Mouse (Mus musculus) ovary, postnatal 10 days (tissue): Measurements from ENCODE around the gene Cdt1.
A peak's percentile ranks its signal among the peaks of the same experiment; 100 is the strongest.
"Not testable (repeated sequence)": the region's sequence is repeated elsewhere in the genome, so short reads cannot be mapped to it uniquely, and the experiment has no call there.

ENCODE experiments used
- DNase-seq: peaks from one replicate; pipeline ENCODE4 v3.0.0; 2022; ENCODE audit warnings: low spot score

Cdt1 gene

GRCm38 (mm10) chr8:122550234-122550994 is 17.4 kb upstream of the Cdt1 start:
- no peak for DNase-seq

DNA sequence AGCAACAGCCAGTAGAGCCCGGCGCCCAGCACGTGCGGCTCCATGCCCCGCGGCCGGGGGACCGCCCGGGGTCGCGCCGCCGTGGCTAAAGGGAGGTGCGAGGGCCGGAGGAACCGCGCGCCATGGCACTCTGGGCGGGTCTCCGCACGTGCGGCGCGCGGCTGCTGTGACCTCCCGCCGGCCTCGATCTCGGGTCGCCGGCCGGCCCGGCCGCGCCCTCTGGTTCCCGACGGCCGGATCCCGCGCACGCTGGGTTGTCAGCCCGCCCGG is 16.9 kb upstream of the Cdt1 start:
- no peak for DNase-seq

- peak; percentile 90 for DNase-seq
Measured at GRCm38 (mm10) chr8:122551265-122552051, 16.4 kb upstream of the Cdt1 start, which contains the start of gene Piezo1. TSS of gene Piezo1 (minus strand) at chr8:122551329.

- DNase-seq: no peak
Measured at GRCm38 (mm10) chr8:122554786-122555185, 13.0 kb upstream of the Cdt1 start.

DNA sequence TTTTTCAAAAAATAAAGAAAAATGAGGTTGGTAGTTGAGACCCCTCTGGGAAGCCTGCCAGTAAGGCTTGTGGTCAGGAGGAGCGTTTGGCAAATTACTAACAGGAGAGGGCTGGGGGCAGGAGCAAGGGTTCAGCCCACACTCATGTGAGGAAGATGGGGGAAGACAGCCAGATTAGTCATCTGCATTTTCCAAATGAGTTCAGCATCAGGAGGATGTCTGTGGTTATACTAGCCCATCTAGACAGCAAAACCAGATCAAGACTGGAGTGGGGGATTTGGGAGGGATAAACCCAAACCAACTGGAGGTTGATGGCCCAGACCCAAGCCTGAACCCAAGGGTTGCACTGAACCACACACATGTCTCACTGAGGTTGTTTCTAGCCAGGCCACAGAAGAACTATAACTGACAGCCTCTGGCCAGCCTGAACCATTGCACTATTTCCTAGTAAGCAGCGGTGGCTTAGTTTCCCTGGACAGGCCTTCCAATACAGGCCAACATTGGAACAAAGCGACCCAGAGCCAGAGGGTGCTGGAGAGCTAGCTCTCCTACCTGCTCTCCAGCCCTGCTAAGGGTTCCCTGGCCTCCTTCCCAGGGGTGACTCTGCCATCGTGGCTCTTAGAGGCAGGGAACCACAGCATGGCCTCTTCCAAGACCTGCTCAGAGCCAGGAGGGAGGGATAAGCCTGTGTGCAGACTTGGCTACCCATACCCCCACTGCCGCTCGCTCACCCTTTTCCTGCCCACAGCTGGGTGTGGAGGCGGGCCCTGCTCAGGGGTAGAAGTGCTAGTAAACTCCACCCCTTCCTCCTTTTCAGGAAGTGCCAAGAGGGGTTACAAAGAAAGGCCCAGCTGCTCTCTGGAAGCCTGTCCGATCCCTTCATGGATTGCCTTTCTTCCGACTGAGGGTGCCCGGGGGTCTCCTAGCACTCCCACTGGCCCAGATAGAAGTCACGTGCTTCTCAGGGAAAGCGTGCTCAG is 11.5 kb upstream of the Cdt1 start:
- DNase-seq: no peak

DNA sequence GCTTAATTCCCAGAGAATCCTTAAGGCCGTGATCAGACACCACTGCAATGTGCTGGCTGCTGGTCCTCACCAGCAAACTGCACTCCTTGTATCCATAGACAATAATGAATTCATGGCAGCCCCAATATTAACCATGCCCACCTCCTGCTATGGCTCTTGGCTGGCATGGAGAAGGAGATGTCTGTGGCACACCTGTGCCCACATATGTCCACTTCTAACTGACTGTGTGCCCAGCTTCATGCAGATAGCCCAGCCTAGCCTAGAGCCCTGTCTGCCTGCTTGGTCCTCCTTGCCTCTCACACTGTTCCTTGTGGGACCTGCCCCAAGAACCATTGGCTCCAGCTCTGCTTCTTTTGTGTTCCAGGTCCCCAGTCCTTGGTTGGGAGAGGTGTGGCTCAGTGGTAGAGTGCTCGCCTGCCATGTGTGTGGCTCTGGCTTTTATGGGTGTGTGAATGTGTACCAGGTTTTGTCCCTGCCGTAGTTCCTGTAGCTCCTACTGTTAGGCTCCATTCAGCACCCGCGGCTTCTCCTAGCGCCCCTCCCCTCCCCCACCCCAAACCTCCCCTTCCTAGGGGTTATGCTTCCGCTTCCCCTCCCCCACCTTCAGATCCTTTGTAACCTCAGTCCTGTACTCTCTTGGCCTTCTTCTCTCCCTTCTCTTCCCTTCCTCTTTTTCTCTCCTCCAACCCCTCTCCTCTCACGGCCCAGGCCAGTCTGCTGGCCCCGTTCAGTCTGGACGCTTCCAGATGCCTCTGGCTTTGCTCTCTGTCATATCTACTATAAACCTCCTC is 10.4 kb upstream of the Cdt1 start:
- no peak for DNase-seq

DNA sequence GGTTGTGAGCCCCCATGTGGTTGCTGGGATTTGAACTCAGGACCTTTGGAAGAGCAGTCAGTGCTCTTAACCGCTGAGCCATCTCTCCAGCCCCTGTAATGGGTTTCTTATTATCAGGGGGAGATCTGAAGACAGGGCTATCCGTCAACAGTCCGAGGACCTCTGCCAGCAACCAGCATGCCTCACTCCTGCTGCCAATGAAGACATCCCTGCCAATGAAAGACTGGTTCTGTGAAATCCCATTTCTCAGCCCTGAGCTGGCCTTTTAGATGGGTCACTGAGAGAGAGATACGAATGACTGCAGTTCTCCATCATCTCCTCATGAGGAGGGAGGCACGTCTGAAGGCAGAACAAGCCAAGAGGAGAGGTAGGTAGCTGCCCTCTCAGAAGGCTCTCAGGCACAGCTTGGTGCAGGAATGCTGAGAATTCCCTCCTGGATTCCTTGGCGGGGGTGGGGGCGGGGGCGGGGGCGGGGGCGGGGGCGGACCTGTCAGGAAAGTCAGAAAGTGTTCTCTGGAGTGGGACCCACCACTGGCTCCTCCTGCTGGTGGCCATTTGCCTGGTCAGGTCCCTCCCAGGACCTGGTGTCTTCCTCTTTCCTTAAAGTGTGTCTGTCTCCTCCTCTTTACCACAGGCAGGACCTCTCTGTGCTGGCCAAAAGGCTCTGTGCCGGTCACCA is 9.0 kb upstream of the Cdt1 start:
- no peak for DNase-seq

DNA sequence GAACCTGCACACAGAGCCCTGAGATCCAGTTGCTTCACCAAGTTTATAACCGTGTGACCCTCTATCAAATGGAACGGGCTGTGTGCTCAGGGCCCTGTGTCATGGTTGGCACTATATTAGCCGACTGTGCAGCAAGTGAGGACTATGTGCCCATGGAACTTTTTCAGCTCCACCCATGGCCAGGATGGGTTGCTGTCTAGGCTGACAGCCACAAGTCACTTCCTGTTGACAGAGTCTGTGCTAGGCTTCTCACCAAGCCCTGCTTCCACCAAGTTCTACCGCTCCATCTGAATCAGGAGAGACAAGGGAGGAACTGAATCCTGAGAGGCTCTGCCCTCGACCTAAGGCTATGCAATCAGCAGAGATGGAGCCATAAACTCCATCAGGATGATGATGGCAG is 6.6 kb upstream of the Cdt1 start:
- no peak for DNase-seq

- no peak for DNase-seq
Measured at GRCm38 (mm10) chr8:122564363-122565352, 3.2 kb upstream of the Cdt1 start.

GRCm38 (mm10) chr8:122566766-122567165 is 1.0 kb upstream of the Cdt1 start:
- no peak for DNase-seq

DNA sequence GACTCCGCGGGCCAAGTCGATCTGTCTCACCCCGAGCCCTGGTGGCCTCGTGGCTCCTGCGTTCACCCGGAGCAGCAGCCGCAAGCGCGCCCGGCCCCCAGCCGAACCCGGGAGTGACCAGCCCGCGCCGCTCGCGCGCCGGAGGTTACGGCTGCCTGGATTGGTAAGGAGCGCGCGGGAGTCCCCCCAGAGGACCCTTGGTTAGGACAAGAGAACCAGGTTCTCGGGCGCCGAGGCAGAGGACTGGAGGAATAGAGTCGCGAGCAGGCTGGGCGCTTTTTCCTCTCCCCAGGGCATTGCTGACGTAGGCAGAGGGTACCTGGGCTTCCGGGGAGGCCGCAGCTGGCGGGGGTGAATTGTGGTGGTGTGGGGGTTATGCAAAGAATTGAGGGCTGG is 292 bp downstream of the Cdt1 start:
- DNase-seq: no peak

DNA sequence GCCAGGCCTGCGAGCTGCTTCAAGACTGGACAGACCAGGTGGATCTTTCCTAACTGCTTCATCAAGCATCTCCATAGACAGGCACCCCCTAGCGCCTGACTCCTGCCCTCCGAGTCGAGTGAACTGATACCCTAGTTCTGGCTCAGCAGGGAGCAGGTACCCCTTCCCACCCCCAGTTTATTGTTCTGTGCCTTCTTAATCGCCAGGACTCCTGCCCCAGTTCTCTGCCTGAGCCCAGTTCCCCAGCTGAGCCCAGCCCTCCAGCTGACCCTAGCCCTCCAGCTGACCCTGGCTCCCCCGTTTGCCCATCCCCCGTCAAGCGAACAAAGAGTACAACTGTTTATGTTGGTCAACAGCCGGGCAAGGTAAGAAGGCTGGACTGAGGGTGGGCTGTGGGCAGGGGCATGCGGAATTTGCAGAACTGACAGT is 1.1 kb downstream of the Cdt1 start:
- no peak for DNase-seq

DNA sequence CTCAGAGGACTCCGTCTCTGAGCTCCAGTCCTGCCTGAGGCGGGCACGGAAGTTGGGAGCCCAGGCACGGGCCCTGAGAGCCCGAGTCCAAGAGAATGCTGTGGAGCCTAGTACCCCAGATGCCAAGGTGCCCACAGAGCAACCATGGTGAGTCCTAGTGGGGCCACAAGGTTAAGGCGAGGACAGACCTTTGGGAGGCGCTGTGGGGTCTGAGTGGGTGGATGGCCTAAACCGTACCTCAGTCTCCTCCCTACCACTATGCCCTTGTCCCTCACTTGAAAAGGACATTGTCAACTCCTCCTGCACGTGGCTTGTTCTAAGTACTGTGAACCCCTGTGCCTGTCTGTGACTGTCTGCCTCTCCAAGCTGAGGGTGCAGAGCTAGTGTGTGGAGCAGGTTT is 1.5 kb downstream of the Cdt1 start:
- no peak for DNase-seq

DNA sequence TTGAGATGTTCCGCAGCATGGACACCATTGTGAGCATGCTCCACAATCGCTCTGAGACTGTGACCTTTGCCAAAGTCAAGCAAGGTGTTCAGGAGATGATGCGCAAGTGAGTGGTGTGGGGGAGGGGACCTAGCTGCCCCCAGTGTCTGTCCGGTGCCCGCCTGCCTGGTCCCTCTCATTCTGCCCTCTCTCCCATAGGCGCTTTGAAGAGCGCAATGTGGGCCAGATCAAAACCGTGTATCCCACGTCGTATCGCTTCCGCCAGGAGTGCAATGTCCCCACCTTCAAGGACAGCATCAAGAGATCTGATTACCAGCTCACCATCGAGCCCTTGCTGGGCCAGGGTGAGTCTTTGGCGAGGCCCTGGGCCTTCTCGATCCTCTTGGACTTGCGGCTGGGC is 2.2 kb downstream of the Cdt1 start:
- no peak for DNase-seq

GRCm38 (mm10) chr8:122571153-122571552 is 3.3 kb downstream of the Cdt1 start:
- DNase-seq: no peak

DNA sequence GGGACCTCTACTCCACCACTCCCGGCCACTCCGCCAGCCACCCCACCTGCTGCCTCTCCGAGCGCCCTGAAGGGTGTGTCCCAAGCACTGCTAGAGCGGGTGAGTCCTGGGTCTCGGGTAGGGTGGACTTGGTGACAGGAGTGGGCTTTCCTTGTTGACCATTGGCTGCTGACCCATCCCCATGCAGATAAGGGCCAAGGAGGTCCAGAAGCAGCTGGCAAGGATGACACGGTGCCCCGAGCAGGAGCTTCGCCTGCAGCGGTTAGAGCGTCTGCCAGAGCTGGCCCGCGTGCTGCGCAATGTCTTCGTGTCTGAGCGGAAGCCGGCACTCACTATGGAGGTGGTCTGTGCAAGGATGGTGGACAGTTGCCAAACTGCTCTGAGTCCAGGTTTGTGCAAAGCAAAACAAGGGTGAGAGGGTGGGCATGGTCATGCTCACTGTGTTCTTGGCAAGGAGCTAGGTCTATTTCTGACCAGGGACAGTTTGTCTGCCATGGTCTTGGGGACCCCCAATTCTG is 4.0 kb downstream of the Cdt1 start:
- DNase-seq: no peak

DNA sequence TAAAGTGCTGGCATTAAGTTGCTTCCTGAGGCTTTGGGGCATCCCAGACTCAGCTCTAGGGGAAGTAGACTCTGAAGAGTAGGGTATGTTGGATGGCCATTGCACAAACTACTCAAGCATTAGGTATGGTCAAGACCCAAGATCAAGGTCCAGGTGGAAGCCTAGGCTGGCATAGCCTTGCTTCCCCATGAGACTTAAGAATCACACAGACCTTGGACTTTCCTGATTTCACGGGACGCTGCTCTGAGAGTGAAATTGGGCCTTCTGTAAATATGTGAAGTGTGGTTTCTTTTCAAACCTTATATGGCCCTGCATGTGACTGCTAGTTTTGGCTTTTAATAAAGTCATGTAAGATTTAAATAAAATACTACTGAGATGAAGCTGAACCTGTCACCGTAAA is 4.9 kb downstream of the Cdt1 start:
- no peak for DNase-seq

- DNase-seq: not testable (repeated sequence)
Measured at GRCm38 (mm10) chr8:122573176-122573575, 5.4 kb downstream of the Cdt1 start.

DNA sequence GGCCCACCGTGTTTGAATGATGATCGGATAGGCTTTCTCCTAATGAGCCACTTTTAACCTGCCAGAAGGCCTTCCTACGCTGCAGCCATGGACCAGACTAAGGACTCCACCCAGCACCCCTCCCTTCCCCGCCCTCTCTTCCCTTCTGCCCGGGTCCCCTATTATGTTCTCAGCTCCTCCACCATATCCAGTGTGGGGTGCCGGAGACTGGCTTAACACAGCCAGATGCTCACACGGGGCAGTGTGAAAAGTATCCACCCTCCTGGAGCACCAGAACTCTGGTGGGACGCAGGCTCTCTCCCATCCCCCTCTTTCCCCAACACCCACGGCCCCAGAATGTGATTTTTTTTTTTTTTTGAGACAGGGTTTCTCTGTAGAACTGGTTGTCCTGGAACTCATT is 5.8 kb downstream of the Cdt1 start:
- DNase-seq: no peak

DNA sequence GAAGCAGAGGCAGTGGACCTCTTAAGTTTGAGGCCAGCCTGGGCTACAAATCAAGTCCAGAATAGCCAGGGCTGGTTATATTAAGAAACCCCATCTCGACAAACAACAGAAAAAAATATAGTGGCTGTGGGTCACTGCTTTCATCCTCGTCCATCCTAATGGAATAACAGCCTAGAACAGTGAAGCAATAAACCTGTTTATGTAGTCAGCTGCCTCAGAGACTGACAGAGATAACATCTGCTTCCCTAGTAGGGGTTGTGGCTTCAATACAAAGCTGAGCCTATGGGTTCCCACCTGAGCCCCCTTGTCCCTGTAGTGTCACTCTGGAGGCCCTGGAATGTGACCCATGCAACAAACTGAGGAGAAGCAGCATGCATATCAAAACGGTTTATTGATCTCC is 6.4 kb downstream of the Cdt1 start:
- DNase-seq: no peak
